Mouse (Mus musculus): ENCODE measurements around the gene Snai3. TPM values are rescaled to one million over a fixed set of nuclear protein-coding genes. Genes with fewer than 3 reads are reported as not detected.

The Snai3 gene
- polyA plus RNA-seq, 1 experiment = not detected

- Histone ChIP-seq H3K27ac (ENCODE audit: control insufficient read depth, insufficient read depth, low read depth, low read length, poor library complexity) (peak overlapping the region; percentile 98), H3K4me1 (ENCODE audit: control insufficient read depth, insufficient read depth, low read length) (peaks cover 8% of the 10 kb centered on the region; the same call in 1 of the 2 replicates), H3K4me3 (replicated peaks; ENCODE audit: control insufficient read depth, low read depth, low read length) (peak overlapping the region; percentile 90)
- WGBS = 7% methylated on average over 18 of the region's 18 CpGs
- TF ChIP-seq CTCF (IDR thresholded peaks at IDR 0.05; ENCODE audit: control insufficient read depth, insufficient read depth, low read length) (no peak), POLR2A (IDR thresholded peaks at IDR 0.05; ENCODE audit: borderline replicate concordance, control insufficient read depth, low read depth, low read length) (no peak)
These were observed 28.7 kb downstream of the Snai3 start for GRCm38 (mm10) chr8:122431694-122432442.

DNA sequence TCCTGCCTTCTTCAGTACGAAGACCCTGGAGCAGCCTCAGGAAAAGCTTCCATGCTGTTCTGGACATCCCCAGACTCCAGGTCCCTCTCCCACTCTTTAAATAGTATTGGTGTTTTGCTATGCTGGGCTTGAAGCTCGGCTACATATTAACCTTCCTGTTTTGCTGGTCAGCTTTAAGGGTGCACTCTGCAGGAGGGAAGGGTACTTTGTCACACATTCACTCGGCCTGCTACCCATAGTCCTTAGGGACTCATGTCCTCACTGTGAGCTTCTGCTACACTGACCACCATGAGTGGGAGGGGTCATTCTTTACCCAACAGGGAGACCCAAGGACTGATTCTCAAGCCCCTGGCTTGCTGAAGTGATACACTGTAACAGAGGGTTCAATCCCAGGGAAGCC is 29.9 kb downstream of the Snai3 start:
- no peak for TF ChIP-seq POLR2A (IDR thresholded peaks at IDR 0.05; ENCODE audit: borderline replicate concordance, control insufficient read depth, low read depth, low read length)
- TF ChIP-seq CTCF (IDR thresholded peaks at IDR 0.05; ENCODE audit: control insufficient read depth, insufficient read depth, low read length) = no peak
- H3K4me1 ChIP-seq (ENCODE audit: control insufficient read depth, insufficient read depth, low read length) = peaks cover 5% of the 10 kb centered on the region; the same call in 1 of the 2 replicates
- 33% methylated on average over 3 of the region's 3 CpGs for WGBS
- peak overlapping the region; percentile 33 for H3K4me3 ChIP-seq (replicated peaks; ENCODE audit: control insufficient read depth, low read depth, low read length)
- H3K27ac ChIP-seq (ENCODE audit: control insufficient read depth, insufficient read depth, low read depth, low read length, poor library complexity) = peak overlapping the region; percentile 95

GRCm38 (mm10) chr8:122430058-122430636 is 30.4 kb downstream of the Snai3 start:
- Histone ChIP-seq H3K4me3 (replicated peaks; ENCODE audit: control insufficient read depth, low read depth, low read length) (peak overlapping the region; percentile 28), H3K4me1 (ENCODE audit: control insufficient read depth, insufficient read depth, low read length) (peaks cover 5% of the 10 kb centered on the region; the same call in 1 of the 2 replicates), H3K27ac (ENCODE audit: control insufficient read depth, insufficient read depth, low read depth, low read length, poor library complexity) (peak overlapping the region; percentile 95)
- 10% methylated on average over 10 of the region's 10 CpGs for WGBS
- TF ChIP-seq CTCF (IDR thresholded peaks at IDR 0.05; ENCODE audit: control insufficient read depth, insufficient read depth, low read length) (peak; percentile 20; the same call in 1 of the 2 replicates), POLR2A (IDR thresholded peaks at IDR 0.05; ENCODE audit: borderline replicate concordance, control insufficient read depth, low read depth, low read length) (peak; percentile 66)

DNA sequence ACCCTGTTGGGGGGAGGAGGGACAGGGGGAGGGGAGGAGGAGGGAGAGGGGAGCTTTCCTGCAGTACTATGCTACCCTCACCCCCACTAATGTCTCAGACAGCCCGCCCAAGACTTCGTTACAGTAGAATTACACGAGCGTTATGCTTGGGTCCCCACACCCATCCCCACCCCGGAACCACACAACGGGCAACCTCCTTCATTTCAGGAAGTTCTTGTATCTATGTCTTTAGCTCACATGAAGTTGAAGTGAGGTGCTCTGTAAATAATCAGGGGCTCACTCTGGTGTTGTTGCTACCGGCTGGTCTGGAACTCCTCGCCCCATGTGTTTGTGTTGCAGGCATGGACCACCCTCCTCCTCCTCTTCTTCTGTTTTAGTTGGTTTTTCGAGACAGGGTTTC is 32.4 kb downstream of the Snai3 start:
- H3K4me3 ChIP-seq (replicated peaks; ENCODE audit: control insufficient read depth, low read depth, low read length) = no peak overlapping the region
- H3K4me1 ChIP-seq (ENCODE audit: control insufficient read depth, insufficient read depth, low read length) = peaks cover 5% of the 10 kb centered on the region; the same call in 1 of the 2 replicates
- TF ChIP-seq POLR2A (IDR thresholded peaks at IDR 0.05; ENCODE audit: borderline replicate concordance, control insufficient read depth, low read depth, low read length) = no peak
- no peak for TF ChIP-seq CTCF (IDR thresholded peaks at IDR 0.05; ENCODE audit: control insufficient read depth, insufficient read depth, low read length)
- 35% methylated on average over 9 of the region's 9 CpGs for WGBS
- H3K27ac ChIP-seq (ENCODE audit: control insufficient read depth, insufficient read depth, low read depth, low read length, poor library complexity) = peak overlapping the region; percentile 63

DNA sequence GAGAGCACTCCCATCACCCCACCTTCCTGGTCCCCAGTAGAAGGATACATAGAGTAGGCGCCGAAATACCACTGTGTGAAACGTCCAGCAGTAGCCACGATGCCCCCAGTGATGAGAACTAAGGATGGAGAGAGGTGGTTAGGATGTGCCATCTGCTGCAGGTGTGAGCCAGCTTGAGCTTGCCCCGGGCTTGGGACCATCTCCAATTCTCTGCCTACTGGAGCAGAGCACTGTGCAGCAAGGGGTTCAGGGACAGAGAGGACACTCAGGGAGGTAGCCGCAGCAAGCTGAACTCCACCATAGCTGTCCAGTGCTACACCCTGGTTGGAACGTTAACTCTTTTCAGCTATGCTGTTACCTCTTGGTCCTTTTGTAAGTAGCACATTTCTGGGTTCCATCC is 32.9 kb downstream of the Snai3 start:
- Histone ChIP-seq H3K4me1 (ENCODE audit: control insufficient read depth, insufficient read depth, low read length) (peaks cover 5% of the 10 kb centered on the region; the same call in 1 of the 2 replicates), H3K27ac (ENCODE audit: control insufficient read depth, insufficient read depth, low read depth, low read length, poor library complexity) (peak overlapping the region; percentile 37; the same call in 1 of the 2 replicates), H3K4me3 (replicated peaks; ENCODE audit: control insufficient read depth, low read depth, low read length) (no peak overlapping the region)
- 83% methylated on average over 7 of the region's 7 CpGs for WGBS
- TF ChIP-seq POLR2A (IDR thresholded peaks at IDR 0.05; ENCODE audit: borderline replicate concordance, control insufficient read depth, low read depth, low read length) (no peak), CTCF (IDR thresholded peaks at IDR 0.05; ENCODE audit: control insufficient read depth, insufficient read depth, low read length) (no peak)

DNA sequence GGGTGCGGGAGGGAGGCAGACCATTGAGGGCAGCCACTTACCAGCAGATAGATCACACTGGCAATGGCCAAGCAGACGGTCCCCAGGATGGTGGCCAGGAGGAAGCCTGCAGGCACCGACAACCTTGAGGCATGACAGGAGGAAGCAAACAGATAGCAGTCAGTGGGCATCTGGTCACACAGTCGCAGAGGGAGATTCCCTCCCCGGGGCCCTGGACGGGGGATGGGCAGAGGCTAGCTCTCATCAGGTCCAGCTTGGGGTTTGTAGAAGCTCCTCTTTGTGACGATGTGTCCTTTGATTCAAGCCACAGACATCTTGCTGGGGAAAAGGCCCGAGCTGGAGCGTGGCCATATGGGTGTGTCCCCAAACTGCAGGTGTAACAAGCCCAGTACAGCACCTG is 34.4 kb downstream of the Snai3 start:
- TF ChIP-seq POLR2A (IDR thresholded peaks at IDR 0.05; ENCODE audit: borderline replicate concordance, control insufficient read depth, low read depth, low read length) = no peak
- TF ChIP-seq CTCF (IDR thresholded peaks at IDR 0.05; ENCODE audit: control insufficient read depth, insufficient read depth, low read length) = no peak
- 79% methylated on average over 9 of the region's 9 CpGs for WGBS
- no peak overlapping the region for H3K4me3 ChIP-seq (replicated peaks; ENCODE audit: control insufficient read depth, low read depth, low read length)
- peaks cover 5% of the 10 kb centered on the region; the same call in 1 of the 2 replicates for H3K4me1 ChIP-seq (ENCODE audit: control insufficient read depth, insufficient read depth, low read length)
- H3K27ac ChIP-seq (ENCODE audit: control insufficient read depth, insufficient read depth, low read depth, low read length, poor library complexity) = no peak overlapping the region

- WGBS = 74% methylated on average over 5 of the region's 5 CpGs
- H3K27ac ChIP-seq (ENCODE audit: control insufficient read depth, insufficient read depth, low read depth, low read length, poor library complexity) = no peak overlapping the region
- H3K4me1 ChIP-seq (ENCODE audit: control insufficient read depth, insufficient read depth, low read length) = peaks cover 5% of the 10 kb centered on the region; the same call in 1 of the 2 replicates
- no peak overlapping the region for H3K4me3 ChIP-seq (replicated peaks; ENCODE audit: control insufficient read depth, low read depth, low read length)
- no peak for TF ChIP-seq CTCF (IDR thresholded peaks at IDR 0.05; ENCODE audit: control insufficient read depth, insufficient read depth, low read length)
- TF ChIP-seq POLR2A (IDR thresholded peaks at IDR 0.05; ENCODE audit: borderline replicate concordance, control insufficient read depth, low read depth, low read length) = no peak
These were observed 36.9 kb downstream of the Snai3 start for GRCm38 (mm10) chr8:122423659-122424058.

DNA sequence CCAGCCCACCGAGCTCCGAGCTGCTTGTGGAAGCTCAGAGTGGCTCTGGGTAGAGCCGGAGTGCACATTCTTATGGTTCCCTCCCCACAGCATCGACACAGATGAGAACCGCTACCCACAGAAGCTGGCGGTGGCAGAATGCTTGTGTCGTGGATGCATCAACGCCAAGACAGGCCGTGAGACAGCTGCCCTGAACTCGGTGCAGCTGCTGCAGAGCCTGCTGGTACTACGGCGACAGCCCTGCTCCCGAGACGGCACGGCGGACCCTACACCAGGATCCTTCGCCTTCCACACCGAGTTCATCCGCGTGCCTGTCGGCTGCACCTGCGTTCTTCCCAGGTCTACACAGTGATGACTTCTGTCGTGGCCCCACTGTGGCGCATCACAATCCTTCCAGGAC is 37.3 kb downstream of the Snai3 start:
- 90% methylated on average over 24 of the region's 24 CpGs for WGBS
- Histone ChIP-seq H3K4me1 (ENCODE audit: control insufficient read depth, insufficient read depth, low read length) (peaks cover 3% of the 10 kb centered on the region; the same call in 1 of the 2 replicates), H3K4me3 (replicated peaks; ENCODE audit: control insufficient read depth, low read depth, low read length) (no peak overlapping the region), H3K27ac (ENCODE audit: control insufficient read depth, insufficient read depth, low read depth, low read length, poor library complexity) (no peak overlapping the region)
- no peak for TF ChIP-seq CTCF (IDR thresholded peaks at IDR 0.05; ENCODE audit: control insufficient read depth, insufficient read depth, low read length)
